ENCODE assay signal across 8 mouse cellular contexts in the genomic region with DNA sequence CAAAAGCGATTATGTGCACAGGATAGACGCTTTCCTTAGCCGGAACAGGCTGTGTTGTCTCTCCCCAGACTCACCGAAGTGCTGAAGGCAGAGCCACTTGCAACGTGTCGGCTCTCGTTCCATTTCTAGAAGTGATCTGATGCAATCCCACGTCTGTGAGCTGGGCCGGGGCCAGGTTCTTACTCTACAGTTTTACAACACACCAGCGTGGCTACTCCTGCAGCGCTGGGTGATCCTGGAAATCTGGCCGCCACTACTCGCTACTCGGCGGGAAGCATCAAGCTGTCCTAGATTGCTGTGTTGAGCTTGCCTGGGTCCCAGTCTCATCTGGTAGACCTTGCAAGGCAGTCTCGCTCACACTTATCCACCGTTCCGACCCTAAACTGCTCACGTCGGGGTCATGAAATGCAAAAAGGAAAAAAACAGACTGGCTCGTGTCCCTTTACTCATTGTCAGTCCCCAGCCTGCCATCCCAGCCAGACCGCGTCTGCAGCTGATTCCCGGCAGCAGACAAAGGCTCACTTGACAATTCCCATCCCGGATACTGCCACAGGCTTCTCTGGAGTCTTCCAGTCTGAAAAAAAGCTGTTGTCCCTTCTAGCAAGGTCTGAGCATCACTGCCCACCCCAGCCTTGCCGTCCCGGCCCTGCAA. TPM values are rescaled to one million over a fixed set of nuclear protein-coding genes. Genes with fewer than 3 reads are reported as not detected.
DNase-seq lines count a peak whose midpoint lies in the region; ATAC-seq and TF ChIP-seq lines count a peak whose summit lies in the region.

No protein-coding gene starts in this region.

- no peaks in the 10 kb centered on the region for H3K36me3 ChIP-seq in forebrain, postnatal 0 days (ENCODE audit: insufficient read depth)

- peak overlapping the region; percentile 67 for H3K4me3 ChIP-seq in forebrain, postnatal 0 days (ENCODE audit: low read depth, low read length)
- H3K4me3 ChIP-seq in lung, adult 2 months (replicated peaks; ENCODE audit: extremely low read depth, low read depth, low read length): peak overlapping the region; percentile 31
- H3K4me3 ChIP-seq in olfactory bulb, adult 2 months (ENCODE audit: insufficient read depth, low read depth, low read length): peak overlapping the region; percentile 49

- peak overlapping the region; percentile 88 for H3K27ac ChIP-seq in forebrain, postnatal 0 days (ENCODE audit: low read depth, low read length)
- no peak overlapping the region for H3K27ac ChIP-seq in olfactory bulb, adult 2 months (ENCODE audit: insufficient read depth, low read depth, low read length)

- no peaks in the 10 kb centered on the region for H3K27me3 ChIP-seq in forebrain, postnatal 0 days (ENCODE audit: insufficient read depth, low read length)

- TF ChIP-seq POLR2A in lung, adult 2 months (IDR thresholded peaks at IDR 0.05; ENCODE audit: borderline replicate concordance, extremely low read depth, low read depth, low read length): no peak
- no peak for TF ChIP-seq POLR2A in olfactory bulb, adult 2 months (IDR thresholded peaks at IDR 0.05; ENCODE audit: insufficient read depth, low read depth, low read length)

- no peak for TF ChIP-seq CTCF in forebrain, postnatal 0 days (IDR thresholded peaks at IDR 0.05; ENCODE audit: low read depth)
- TF ChIP-seq CTCF in lung, adult 2 months (IDR thresholded peaks at IDR 0.05; ENCODE audit: insufficient read depth, low read length): no peak
- no peak for TF ChIP-seq CTCF in olfactory bulb, adult 2 months (IDR thresholded peaks at IDR 0.05; ENCODE audit: insufficient read depth, low read depth, low read length)

- peaks cover 12% of the 10 kb centered on the region for H3K4me1 ChIP-seq in forebrain, postnatal 0 days (ENCODE audit: insufficient read depth)
- peaks cover 7% of the 10 kb centered on the region for H3K4me1 ChIP-seq in lung, adult 2 months (ENCODE audit: control insufficient read depth, insufficient read depth, low read length)
- peaks cover 9% of the 10 kb centered on the region; the same call in 1 of the 2 replicates for H3K4me1 ChIP-seq in olfactory bulb, adult 2 months (ENCODE audit: control insufficient read depth, insufficient read depth, low read length)

- peak; percentile 87 for DNase-seq in MN1 (ENCODE audit: low spot score)
- DNase-seq in cerebellum, adult 11 months: peak; percentile 33
- DNase-seq in forebrain, postnatal 0 days: peak; percentile 78
- peak; percentile 53 to 65 for DNase-seq in heart, postnatal 14 days
- DNase-seq in layer of hippocampus, adult 9-11 months: peak; percentile 51
- DNase-seq in lung, adult 2 months: peak; percentile 51
- DNase-seq in thymus, postnatal 0 days (ENCODE audit: low spot score): no peak

- peak; percentile 73 for ATAC-seq in forebrain, postnatal 0 days

- WGBS in forebrain, postnatal 0 days: 2% methylated on average over 27 of the region's 27 CpGs
- 3% methylated on average over 27 of the region's 27 CpGs for WGBS in lung, adult 2 months
- WGBS in olfactory bulb, adult 2 months: 3% methylated on average over 27 of the region's 27 CpGs

- intact Hi-C loops in heart, postnatal 14 days (cut with DNase I): no loop called here

- H3K4me2 ChIP-seq in forebrain, postnatal 0 days (ENCODE audit: low read depth): peak overlapping the region; percentile 78

- H3K9me3 ChIP-seq in forebrain, postnatal 0 days (ENCODE audit: low read length): no peaks in the 10 kb centered on the region

- peak overlapping the region; percentile 89 for H3K9ac ChIP-seq in forebrain, postnatal 0 days

RNA-seq across cellular contexts. Expression of gene Aldh1l2, which starts 0.6 kb away (rescaled TPM):
- 25.1 and 29.5 TPM in 2 replicates for total RNA-seq in forebrain, postnatal 0 days (2014; rRNA removed)
- 6.4 and 9.2 TPM in 2 replicates for polyA plus RNA-seq in forebrain, postnatal 0 days (2015; fragmentation: Nextera tagmentation; extraction: Ambion mirVana)
- total RNA-seq in heart, postnatal 14 days (2021): 10 to 100 TPM; 22.8 to 26.5 TPM
- 0.45 and 0.84 TPM in 2 replicates for polyA plus RNA-seq in lung, adult 2 months (2012; rRNA removed)
- polyA plus RNA-seq in olfactory bulb, adult 2 months (2012; ENCODE audit: insufficient read depth, insufficient read length, low replicate concordance, missing spikeins): not detected in 2 replicates
- polyA plus RNA-seq in thymus, postnatal 0 days (2015; fragmentation: Nextera tagmentation; extraction: Ambion mirVana): 0.22 and 0.37 TPM in 2 replicates

RNA-seq across cellular contexts. Expression of gene Washc4, which starts 10.2 kb away (rescaled TPM):
- total RNA-seq in forebrain, postnatal 0 days (2014; rRNA removed): 25.2 and 30.1 TPM in 2 replicates
- 13.4 and 21.8 TPM in 2 replicates for polyA plus RNA-seq in forebrain, postnatal 0 days (2015; fragmentation: Nextera tagmentation; extraction: Ambion mirVana)
- total RNA-seq in heart, postnatal 14 days (2021): 10 to 100 TPM; 14.4 to 15.5 TPM
- 2.4 and 3.9 TPM in 2 replicates for polyA plus RNA-seq in lung, adult 2 months (2012; rRNA removed)
- not detected in 2 replicates for polyA plus RNA-seq in olfactory bulb, adult 2 months (2012; ENCODE audit: insufficient read depth, insufficient read length, low replicate concordance, missing spikeins)
- polyA plus RNA-seq in thymus, postnatal 0 days (2015; fragmentation: Nextera tagmentation; extraction: Ambion mirVana): 34.2 and 44.8 TPM in 2 replicates
